Mouse (Mus musculus) CH12.LX (cell line): ENCODE data around the gene Foxp1. TPM values are rescaled to one million over a fixed set of nuclear protein-coding genes. Genes with fewer than 3 reads are reported as not detected.

ENCODE experiments used
- DNase-seq: peaks from one replicate; pipeline ENCODE4 v3.0.0-alpha.2; 2013; ENCODE audit errors: extremely low read depth
- H3K27ac ChIP-seq: 2 replicates; pipeline ENCODE4 v1.5.1; 2012; ENCODE audit warnings: low read depth, mild to moderate bottlenecking, control low read depth, moderate library complexity; ENCODE audit not compliant: insufficient read depth
- H3K27me3 ChIP-seq: replicated peaks from 2 replicates; pipeline ENCODE3; 2012; ENCODE audit warnings: inconsistent platforms
- H3K36me3 ChIP-seq, 2 experiments: replicated peaks in 1 of 2; 2 replicates each; pipeline versions ENCODE3 to v1.6.1; 2012; ENCODE audit warnings: inconsistent platforms in 1 of 2, low read length in 1 of 2, mild to moderate bottlenecking in 1 of 2, mixed read lengths in 1 of 2, moderate library complexity in 1 of 2; ENCODE audit not compliant: control insufficient read depth in 1 of 2, insufficient read depth in 1 of 2
- H3K4me1 ChIP-seq, 2 experiments: 2 replicates each; pipeline ENCODE4 v1.6.1; 2012; ENCODE audit warnings: inconsistent platforms in 1 of 2, moderate library complexity in 1 of 2; ENCODE audit not compliant: insufficient read depth in 2 of 2, control insufficient read depth in 1 of 2
- H3K4me2 ChIP-seq: 2 replicates; pipeline ENCODE4 v1.6.1; 2012; ENCODE audit warnings: low read depth, mild to moderate bottlenecking, control low read depth; ENCODE audit not compliant: poor library complexity, insufficient read depth, severe bottlenecking
- H3K4me3 ChIP-seq, 3 experiments: fragments of 150-350 bp in 1 of 3; sonication (generic) in 1 of 3; replicated peaks in 1 of 3; 2 replicates each; pipeline versions ENCODE3 to v1.5.1; 2011 to 2012; ENCODE audit warnings: low read depth in 2 of 3, low read length in 2 of 3, mild to moderate bottlenecking in 2 of 3, moderate library complexity in 2 of 3, control low read depth in 1 of 3, improper control_type of control experiment in 1 of 3, inconsistent platforms in 1 of 3, mixed read lengths in 1 of 3; ENCODE audit not compliant: poor library complexity in 1 of 3
- H3K79me2 ChIP-seq: replicated peaks from 2 replicates; pipeline ENCODE4 v1.6.1; 2012; ENCODE audit warnings: mild to moderate bottlenecking, moderate library complexity; ENCODE audit not compliant: control insufficient read depth, poor library complexity, insufficient read depth, severe bottlenecking; ENCODE audit errors: extremely low read depth
- H3K9ac ChIP-seq: 2 replicates; pipeline ENCODE4 v1.6.1; 2012; ENCODE audit warnings: low read depth, mild to moderate bottlenecking, control low read depth, moderate library complexity; ENCODE audit not compliant: insufficient read depth
- H3K9me3 ChIP-seq: replicated peaks from 2 replicates; pipeline ENCODE3; 2012; ENCODE audit warnings: low read length, inconsistent platforms, mixed read lengths
- BHLHE40 ChIP-seq: IDR thresholded peaks from 2 replicates; pipeline ENCODE4 v1.6.1; 2011; ENCODE audit warnings: mild to moderate bottlenecking, low read depth, low read length, improper control_type of control experiment
- CHD1 ChIP-seq: IDR thresholded peaks from 2 replicates; pipeline ENCODE4 v1.6.1; 2012; ENCODE audit warnings: low read depth, low read length, improper control_type of control experiment, inconsistent platforms
- CTCF ChIP-seq, 2 experiments: IDR thresholded peaks in 1 of 2; conservative IDR thresholded peaks in 1 of 2; 2 replicates each; pipeline ENCODE4 v1.5.1; 2011 to 2012; ENCODE audit warnings: low read depth in 2 of 2, low read length in 2 of 2, improper control_type of control experiment in 1 of 2, inconsistent platforms in 1 of 2, mild to moderate bottlenecking in 1 of 2, moderate library complexity in 1 of 2
- E2F4 ChIP-seq: IDR thresholded peaks from 2 replicates; pipeline ENCODE4 v1.6.1; 2011; ENCODE audit warnings: low read depth, low read length, improper control_type of control experiment; ENCODE audit not compliant: insufficient replicate concordance
- ELF1 ChIP-seq: IDR thresholded peaks from 2 replicates; pipeline ENCODE4 v1.6.1; 2014; ENCODE audit warnings: low read depth, mild to moderate bottlenecking, inconsistent platforms, low read length, improper control_type of control experiment
- EP300 ChIP-seq: IDR thresholded peaks from 2 replicates; pipeline ENCODE4 v1.6.1; 2011; ENCODE audit warnings: low read length, improper control_type of control experiment
- GABPA ChIP-seq: IDR thresholded peaks from 2 replicates; pipeline ENCODE4 v1.6.1; 2012; ENCODE audit warnings: low read depth, low read length, improper control_type of control experiment, inconsistent platforms; ENCODE audit not compliant: insufficient replicate concordance
- HCFC1 ChIP-seq: IDR thresholded peaks from 2 replicates; pipeline ENCODE4 v1.6.1; 2012; ENCODE audit warnings: low read depth, mild to moderate bottlenecking, inconsistent platforms, low read length, improper control_type of control experiment
- IRF4 ChIP-seq: IDR thresholded peaks from 2 replicates; pipeline ENCODE4 v1.6.1; 2014; ENCODE audit warnings: low read depth, mild to moderate bottlenecking, inconsistent platforms, low read length, improper control_type of control experiment
- JUND ChIP-seq: conservative IDR thresholded peaks from 2 replicates; pipeline ENCODE4 v1.6.1; 2011; ENCODE audit warnings: low read depth, low read length, improper control_type of control experiment
- MAFK ChIP-seq: IDR thresholded peaks from 2 replicates; pipeline ENCODE4 v1.6.1; 2011; ENCODE audit warnings: low read length, improper control_type of control experiment; ENCODE audit not compliant: insufficient replicate concordance
- MAX ChIP-seq: IDR thresholded peaks from 2 replicates; pipeline ENCODE4 v1.6.1; 2011; ENCODE audit warnings: low read length, improper control_type of control experiment
- MXI1 ChIP-seq: IDR thresholded peaks from 2 replicates; pipeline ENCODE4 v1.6.1; 2011; ENCODE audit warnings: mild to moderate bottlenecking, low read depth, low read length, improper control_type of control experiment
- NELFE ChIP-seq: IDR thresholded peaks from 2 replicates; pipeline ENCODE4 v1.6.1; 2011; ENCODE audit warnings: low read depth, low read length, improper control_type of control experiment
- PAX5 ChIP-seq: IDR thresholded peaks from 2 replicates; pipeline ENCODE4 v1.6.1; 2012; ENCODE audit warnings: low read length, inconsistent platforms, mixed read lengths
- POLR2A ChIP-seq: IDR thresholded peaks from 2 replicates; pipeline ENCODE4 v1.6.1; 2011; ENCODE audit warnings: low read depth, mild to moderate bottlenecking, improper control_type of control experiment, low read length
- SIN3A ChIP-seq: IDR thresholded peaks from 2 replicates; pipeline ENCODE4 v1.6.1; 2012; ENCODE audit warnings: low read length, improper control_type of control experiment, inconsistent platforms
- SMC3 ChIP-seq: IDR thresholded peaks from 2 replicates; pipeline ENCODE4 v1.6.1; 2011; ENCODE audit warnings: low read depth, low read length, improper control_type of control experiment
- TBP ChIP-seq: conservative IDR thresholded peaks from 2 replicates; pipeline ENCODE4 v1.6.1; 2011; ENCODE audit warnings: low read depth, low read length, improper control_type of control experiment
- TCF12 ChIP-seq: IDR thresholded peaks from 2 replicates; pipeline ENCODE4 v1.6.1; 2014; ENCODE audit warnings: low read depth, mild to moderate bottlenecking, inconsistent platforms, low read length, improper control_type of control experiment
- ZC3H11A ChIP-seq: IDR thresholded peaks from 2 replicates; pipeline ENCODE4 v1.6.1; 2012; ENCODE audit warnings: low read depth, mild to moderate bottlenecking, inconsistent platforms, low read length, improper control_type of control experiment
- ZKSCAN1 ChIP-seq: IDR thresholded peaks from 2 replicates; pipeline ENCODE4 v1.6.1; 2012; ENCODE audit warnings: low read depth, inconsistent platforms, low read length, improper control_type of control experiment, borderline replicate concordance
- dilution Hi-C: fragments of 300-500 bp; cut with MboI; formaldehyde crosslinking; loops from 2 replicates; pipeline ENCODE4 v1.14.3; 2020; ENCODE audit warnings: low sequenced_read_pairs; ENCODE audit not compliant: extremely low pct_unique_long_range_greater_than_20kb, extremely low pct_ligation_motif_present
- in situ Hi-C: fragments of 300-500 bp; cut with MboI; formaldehyde crosslinking; loops from 3 replicates; pipeline ENCODE4 v1.14.3; 2019; ENCODE audit warnings: low sequenced_read_pairs, low pct_ligation_motif_present, low pct_unique_long_range_greater_than_20kb, mixed read lengths
- polyA plus RNA-seq: library from polyadenylated mRNA; unstranded; fragments of >175 nt; gene quantifications from 2 replicates; pipeline ENCODE4 v1.2.1, GENCODE M21; 2012; ENCODE audit warnings: low read depth; ENCODE audit not compliant: insufficient read length
- total RNA-seq, 2 experiments: library from RNA; depleted of rRNA; stranded (reverse); fragments of 300-350 nt in 1 of 2; fragments of >200 nt in 1 of 2; gene quantifications; 2 replicates each; pipeline ENCODE4 v1.2.3; 2012 to 2014

The Foxp1 gene
- total and polyA plus RNA-seq, 3 experiments, result 66.5 to 105 (median 87.4) TPM

GRCm38 (mm10) chr6:99412598-99412997, 109.9 kb downstream of the Foxp1 start:
- Histone ChIP-seq H3K27me3 (no peaks in the 10 kb centered on the region), H3K27ac (no peak overlapping the region), H3K9me3 (no peaks in the 10 kb centered on the region), H3K4me3 (no peak overlapping the region), H3K79me2 (no peaks in the 10 kb centered on the region), H3K4me2 (no peak overlapping the region), H3K4me1 (peaks cover 2 to 16% of the 10 kb centered on the region in 2 experiments; a peak in 3 of 4 replicates), H3K9ac (no peak overlapping the region), H3K36me3 (no peaks in the 10 kb centered on the region)
- TF ChIP-seq GABPA (no peak), PAX5 (no peak)
- DNase-seq, result no peak
- dilution Hi-C loops, result no loop called here
- in situ Hi-C loops, result no loop called here

GRCm38 (mm10) chr6:99409602-99410001, 112.9 kb downstream of the Foxp1 start:
- Histone ChIP-seq H3K4me3 (no peak overlapping the region), H3K4me1 (peaks cover 2 to 29% of the 10 kb centered on the region in 2 experiments; a peak in 3 of 4 replicates), H3K9me3 (no peaks in the 10 kb centered on the region), H3K27me3 (no peaks in the 10 kb centered on the region), H3K27ac (no peak overlapping the region), H3K36me3 (no peaks in the 10 kb centered on the region), H3K4me2 (no peak overlapping the region), H3K79me2 (no peaks in the 10 kb centered on the region)
- no peak for DNase-seq
- dilution Hi-C loops, result no loop called here
- in situ Hi-C loops, result no loop called here
- TF ChIP-seq MAX, result no peak
- no peak for TF ChIP-seq IRF4
- no peak for TF ChIP-seq ELF1
- no peak for TF ChIP-seq HCFC1
- TF ChIP-seq MAFK, result no peak
- TF ChIP-seq MXI1, result no peak
- TF ChIP-seq CTCF (conservative IDR thresholded peaks at IDR 0.05 in 1 of 2, IDR thresholded peaks at IDR 0.05 in 1 of 2; ENCODE audit: low read depth in 2 of 2, low read length in 2 of 2), result no peak
- TF ChIP-seq POLR2A, result no peak
- no peak for TF ChIP-seq SMC3
- TF ChIP-seq SIN3A, result no peak
- TF ChIP-seq CHD1, result no peak
- no peak for TF ChIP-seq ZC3H11A
- TF ChIP-seq BHLHE40, result no peak
- TF ChIP-seq TCF12, result no peak
- TF ChIP-seq, all 38 proteins: peak for 0
- H3K9ac ChIP-seq, result no peak overlapping the region

DNA sequence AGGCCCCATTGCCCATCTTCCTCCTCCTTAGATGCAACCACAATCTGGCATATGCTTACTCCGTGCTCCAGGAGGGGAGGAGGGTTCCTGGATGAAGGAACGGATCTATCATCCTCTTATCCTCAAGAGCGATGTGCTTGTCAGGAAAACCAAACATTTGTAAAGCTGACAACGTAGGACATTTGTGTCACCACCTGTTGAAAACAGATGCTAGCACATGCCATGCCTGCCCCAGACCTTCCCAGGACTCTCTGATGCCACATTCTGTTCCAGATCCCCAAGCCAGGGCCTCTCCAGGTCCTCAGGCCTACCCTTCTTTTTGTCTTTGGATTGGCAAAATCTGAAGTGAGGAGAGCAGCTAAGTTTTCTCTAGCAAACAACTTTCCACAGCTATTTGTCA, 113.6 kb downstream of the Foxp1 start:
- H3K4me3 ChIP-seq, result no peak overlapping the region

More for the DNA sequence above, 113.6 kb downstream of the Foxp1 start:
- Histone ChIP-seq H3K79me2 (no peaks in the 10 kb centered on the region), H3K27me3 (no peaks in the 10 kb centered on the region), H3K9ac (no peak overlapping the region), H3K27ac (no peak overlapping the region), H3K4me1 (peaks cover 2 to 28% of the 10 kb centered on the region in 2 experiments; a peak in 3 of 4 replicates), H3K4me2 (no peak overlapping the region), H3K9me3 (no peaks in the 10 kb centered on the region), H3K36me3 (no peaks in the 10 kb centered on the region)
- in situ Hi-C loops (no loop called here), dilution Hi-C loops (no loop called here)
- TF ChIP-seq PAX5 (no peak), ZKSCAN1 (no peak), POLR2A (no peak), NELFE (no peak), TBP (no peak), JUND (no peak), CTCF (conservative IDR thresholded peaks at IDR 0.05 in 1 of 2, IDR thresholded peaks at IDR 0.05 in 1 of 2; ENCODE audit: low read depth in 2 of 2, low read length in 2 of 2) (no peak), E2F4 (no peak), EP300 (no peak)
- DNase-seq, result no peak
